Mouse (Mus musculus) kidney, embryonic 14.5 days (tissue): Measurements from ENCODE around the gene Rxfp1. TPM values are rescaled to one million over a fixed set of nuclear protein-coding genes. Genes with fewer than 3 reads are reported as not detected.

Source experiments
- polyA plus RNA-seq: library from polyadenylated mRNA; unstranded; fragments of >200 nt; fragmentation: Nextera tagmentation; extraction: Ambion mirVana; gene quantifications from 2 replicates; pipeline ENCODE4 v1.2.1, GENCODE M21; 2014

Rxfp1 gene
- polyA plus RNA-seq, 1 experiment from 2014 or later: not detected

Other genes starting within 250 kb of the Rxfp1 start
- 4.4 and 6.9 TPM in 2 replicates for gene Fnip2, start 170.1 kb downstream of the Rxfp1 start, polyA plus RNA-seq
- gene Ppid, start 146.5 kb downstream of the Rxfp1 start, polyA plus RNA-seq: 164 and 189 TPM in 2 replicates
- gene 4930579G24Rik, start 108.8 kb downstream of the Rxfp1 start, polyA plus RNA-seq: 30.9 and 35.6 TPM in 2 replicates
- 47.0 and 60.9 TPM in 2 replicates for gene Etfdh, start 108.4 kb downstream of the Rxfp1 start, polyA plus RNA-seq
- gene Tmem144, start 114.9 kb upstream of the Rxfp1 start, polyA plus RNA-seq: 4.7 and 5.4 TPM in 2 replicates
- gene Fam198b, start 146.7 kb upstream of the Rxfp1 start, polyA plus RNA-seq: 8.3 and 10.7 TPM in 2 replicates